Mouse (Mus musculus): ENCODE measurements around the gene Crabp2.

DNA sequence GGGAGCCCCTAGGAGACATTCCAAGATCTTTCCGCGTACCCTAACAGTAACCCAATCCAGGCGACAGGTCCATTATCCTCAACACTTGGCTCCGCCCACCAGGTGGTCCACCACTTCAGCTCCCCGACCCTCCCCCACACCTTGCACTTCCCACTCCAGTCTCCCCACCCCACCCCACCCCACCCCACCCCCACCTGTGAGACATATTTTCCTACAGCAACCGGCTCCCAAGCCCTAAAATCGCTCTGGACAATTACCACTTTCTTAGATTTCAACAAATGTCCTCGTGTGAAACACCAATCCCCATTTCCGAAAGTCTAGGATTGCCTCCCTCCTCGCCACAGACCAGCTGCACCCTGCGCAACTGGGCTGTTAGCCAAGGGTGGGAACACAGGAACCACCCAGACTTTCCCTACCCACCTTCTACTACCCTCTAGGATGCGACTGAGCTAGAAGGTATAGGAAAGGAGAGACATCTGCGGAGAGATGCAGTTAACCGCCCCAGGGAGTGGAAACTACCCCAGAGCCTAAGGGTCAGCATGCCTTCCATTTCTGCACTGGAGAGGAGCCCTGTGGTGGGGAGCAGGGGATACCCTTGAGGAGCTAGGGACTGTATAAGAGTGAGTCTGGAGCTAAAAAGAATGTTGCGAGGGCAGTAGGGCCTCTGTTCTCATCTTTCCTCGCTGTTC is 944 bp downstream of the Crabp2 start:
- TF ChIP-seq EP300 (optimal IDR thresholded peaks at IDR 0.05) = no peak
- TF ChIP-seq CTCF (IDR thresholded peaks at IDR 0.05; ENCODE audit: low read depth) = no peak
